ENCODE assay signal across 15 mouse cellular contexts in the genomic region with DNA sequence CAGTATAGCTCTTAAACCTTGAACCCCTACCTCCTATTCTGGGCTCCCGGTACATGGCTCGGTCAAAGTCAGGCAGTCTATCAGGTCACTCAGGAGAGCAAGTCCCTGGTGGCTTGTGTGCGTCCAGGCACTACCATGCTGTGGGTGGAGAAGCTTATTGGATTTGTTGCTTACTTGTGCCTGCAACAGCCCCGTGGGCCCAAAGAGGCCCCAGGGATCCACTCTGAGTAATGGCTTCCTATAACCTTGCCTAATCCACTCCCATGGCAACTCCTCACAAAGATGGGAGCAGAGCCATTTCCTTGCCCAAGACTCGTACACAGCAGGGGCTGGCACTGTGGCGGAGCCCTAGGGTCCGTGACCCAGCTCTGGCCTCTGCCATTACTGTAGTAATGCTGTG. TPM values are rescaled to one million over a fixed set of nuclear protein-coding genes. Genes with fewer than 3 reads are reported as not detected.
DNase-seq lines count a peak whose midpoint lies in the region.
"Had no signal": no experiment of that assay in that cellular context is flagged by ENCODE, and none has a peak within 500 bp of the region (broad histone marks: within the 10 kb centered on the region; RNA-seq: fewer than 3 reads in every experiment).

No protein-coding gene starts in this region.

- DNase-seq in adrenal gland, adult 8-10 months, result peak; percentile 37
- no peak for DNase-seq in adrenal gland, adult 18-20 months (ENCODE audit: low spot score in 2 of 2)
- DNase-seq in kidney, adult 9 months, result peak; percentile 19
- DNase-seq in kidney, postnatal 4 days, result no peak
- DNase-seq in 3T3-L1 (ENCODE audit: low read depth, low spot score), result peak; percentile 62
- peak; percentile 69 for DNase-seq in adrenal gland, postnatal 14 days
- DNase-seq in urinary bladder, postnatal 10 days (ENCODE audit: low spot score), result no peak
- no peak for DNase-seq in thymus, postnatal 0 days (ENCODE audit: low spot score)
- DNase-seq: cerebellum, adult 8-10 months; cerebellum, postnatal 36 days; heart, adult 18-20 months; heart, postnatal 10 days; thymus, postnatal 36 days had no signal

RNA-seq across cellular contexts. Expression of a gene that starts 38.2 kb away (rescaled TPM):
- 1 to 10 TPM; 4.9 to 6.2 (median 5.7) TPM for total RNA-seq in adrenal gland, adult 8-10 months (2022)
- total RNA-seq in adrenal gland, adult 18-20 months (2021), result 1 to 10 TPM; 2.4 to 2.8 TPM
- total RNA-seq in adrenal gland, postnatal 14 days (2021), result 8.6 and 9.0 TPM in 2 replicates
- polyA plus RNA-seq in thymus, postnatal 0 days (2015; fragmentation: Nextera tagmentation; extraction: Ambion mirVana), result 0.35 and 0.40 TPM in 2 replicates
- total RNA-seq: G1E had no signal
- polyA plus RNA-seq: activated CD4-positive, CD25-positive, alpha-beta regulatory T cell, adult 4 months; G1E had no signal

Comparison
In these comparisons a context has a peak if more than half of its experiments do, and no peak if none do; other contexts are left out.
1. DNase-seq: peak in adrenal gland, adult 8-10 months (single experiment), kidney, adult 9 months (single experiment), 3T3-L1 (single experiment) and adrenal gland, postnatal 14 days (single experiment); none in adrenal gland, adult 18-20 months (0 of 2), kidney, postnatal 4 days (0 of 2), urinary bladder, postnatal 10 days (single experiment) and thymus, postnatal 0 days (single experiment).